Mouse (Mus musculus): Measurements from ENCODE around the gene Rab3gap2. TPM values are rescaled to one million over a fixed set of nuclear protein-coding genes. Genes with fewer than 3 reads are reported as not detected.

Rab3gap2 gene
- polyA plus RNA-seq, 1 experiment from 2014 or later: 18.2 TPM

DNA sequence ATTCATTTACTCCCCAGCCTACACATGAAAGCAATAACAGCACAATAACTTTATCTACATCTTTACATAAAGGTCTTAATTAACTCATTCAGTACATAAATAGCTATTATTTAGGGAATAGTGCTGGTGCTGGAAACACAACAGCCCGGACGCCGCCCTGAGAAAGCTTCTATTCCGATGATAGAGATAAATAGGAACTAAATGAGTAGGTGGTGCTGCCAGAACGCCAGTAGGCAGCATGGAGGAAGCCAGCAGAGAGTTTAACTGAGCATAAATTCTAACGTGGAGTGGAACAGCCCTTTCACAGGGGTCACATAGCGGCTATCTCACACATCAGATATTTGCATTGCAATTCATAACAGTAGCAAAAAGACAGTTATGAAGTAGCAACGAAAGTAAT is 39.1 kb downstream of the Rab3gap2 start:
- H3K27me3 ChIP-seq (replicated peaks; ENCODE audit: control insufficient read depth, insufficient read depth, low read length): no peaks in the 10 kb centered on the region
- no peak overlapping the region for H3K27ac ChIP-seq (ENCODE audit: low read depth, low read length)
- H3K4me1 ChIP-seq (ENCODE audit: control insufficient read depth, insufficient read depth, low read length): no peaks in the 10 kb centered on the region
- H3K9me3 ChIP-seq (replicated peaks; ENCODE audit: control insufficient read depth, low read length): no peaks in the 10 kb centered on the region
- no peak overlapping the region for H3K4me2 ChIP-seq (ENCODE audit: low read length)
- H3K9ac ChIP-seq (ENCODE audit: low read length): no peak overlapping the region
- ATAC-seq (no peak), DNase-seq (ENCODE audit: low spot score) (peak; percentile 22)
- no peak overlapping the region for H3K4me3 ChIP-seq (ENCODE audit: low read depth, low read length)
- WGBS: 41% methylated on average over 8 of the region's 8 CpGs
- peaks cover 69% of the 10 kb centered on the region for H3K36me3 ChIP-seq (ENCODE audit: control insufficient read depth, insufficient read depth, low read length)

DNA sequence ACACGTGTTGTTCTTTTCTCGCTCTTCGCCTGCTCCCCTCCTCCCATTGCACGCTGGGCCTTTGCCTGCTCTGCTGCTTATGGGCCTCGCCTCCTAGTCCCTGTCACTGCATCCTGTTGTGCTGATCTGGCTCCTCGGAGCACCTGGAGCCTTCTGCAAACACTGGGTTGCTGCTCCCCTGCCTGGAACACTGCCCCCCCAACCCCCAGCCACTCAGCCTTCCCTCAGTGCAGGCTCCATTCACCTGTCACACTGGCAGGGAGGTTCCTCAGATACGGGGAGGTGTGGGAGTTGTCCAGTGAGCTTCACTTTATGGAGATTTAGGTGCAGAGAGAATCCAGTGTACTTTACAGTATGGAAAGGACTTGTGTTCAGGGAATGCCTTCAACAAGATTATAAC is 41.5 kb downstream of the Rab3gap2 start:
- peaks cover 76% of the 10 kb centered on the region for H3K36me3 ChIP-seq (ENCODE audit: control insufficient read depth, insufficient read depth, low read length)
- no peak overlapping the region for H3K4me2 ChIP-seq (ENCODE audit: low read length)
- H3K4me3 ChIP-seq (ENCODE audit: low read depth, low read length): no peak overlapping the region
- ATAC-seq: no peak
- no peak overlapping the region for H3K9ac ChIP-seq (ENCODE audit: low read length)
- no peaks in the 10 kb centered on the region for H3K9me3 ChIP-seq (replicated peaks; ENCODE audit: control insufficient read depth, low read length)
- H3K27me3 ChIP-seq (replicated peaks; ENCODE audit: control insufficient read depth, insufficient read depth, low read length): no peaks in the 10 kb centered on the region
- no peak for DNase-seq (ENCODE audit: low spot score)
- no peak overlapping the region for H3K27ac ChIP-seq (ENCODE audit: low read depth, low read length)
- H3K4me1 ChIP-seq (ENCODE audit: control insufficient read depth, insufficient read depth, low read length): no peaks in the 10 kb centered on the region
- WGBS: 89% methylated on average over 7 of the region's 7 CpGs

DNA sequence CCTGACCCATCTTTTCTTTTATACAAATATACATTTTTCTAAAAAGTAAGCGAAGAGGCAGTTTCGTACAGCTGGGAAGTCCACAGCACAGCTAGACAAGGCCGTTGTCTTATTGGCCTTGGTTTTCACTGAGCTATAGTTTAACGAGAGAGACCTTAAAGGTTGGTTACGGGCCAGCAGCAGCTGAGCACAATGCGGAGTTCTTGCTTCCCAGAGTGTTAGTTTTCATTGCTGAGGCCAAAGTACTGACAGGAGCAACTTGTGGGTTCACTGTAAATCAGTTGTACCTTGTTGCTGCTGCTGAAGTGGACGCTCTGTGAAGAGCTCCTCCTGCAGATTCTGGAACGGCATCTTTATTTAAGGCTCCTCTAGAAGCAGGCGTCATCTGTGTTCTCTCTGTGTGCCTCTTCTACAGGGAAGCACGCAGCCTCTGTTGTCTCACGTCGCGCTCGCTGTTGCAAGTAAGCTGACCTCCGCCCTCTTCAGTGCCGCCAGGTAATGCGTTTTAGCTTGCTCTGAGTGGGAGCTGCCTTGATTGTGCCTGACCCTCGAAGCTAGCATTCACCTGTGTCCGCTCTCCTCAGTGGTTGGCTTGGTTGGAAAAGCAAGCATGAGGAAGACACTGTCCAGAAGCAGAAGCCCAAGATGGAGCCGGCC is 43.6 kb downstream of the Rab3gap2 start:
- DNase-seq (ENCODE audit: low spot score): no peak
- WGBS: 87% methylated on average over 20 of the region's 20 CpGs
- H3K9ac ChIP-seq (ENCODE audit: low read length): no peak overlapping the region
- H3K27ac ChIP-seq (ENCODE audit: low read depth, low read length): no peak overlapping the region
- H3K36me3 ChIP-seq (ENCODE audit: control insufficient read depth, insufficient read depth, low read length): peaks cover 83% of the 10 kb centered on the region
- H3K4me1 ChIP-seq (ENCODE audit: control insufficient read depth, insufficient read depth, low read length): no peaks in the 10 kb centered on the region
- no peak overlapping the region for H3K4me2 ChIP-seq (ENCODE audit: low read length)
- ATAC-seq: no peak
- H3K4me3 ChIP-seq (ENCODE audit: low read depth, low read length): no peak overlapping the region
- no peaks in the 10 kb centered on the region for H3K9me3 ChIP-seq (replicated peaks; ENCODE audit: control insufficient read depth, low read length)
- H3K27me3 ChIP-seq (replicated peaks; ENCODE audit: control insufficient read depth, insufficient read depth, low read length): no peaks in the 10 kb centered on the region

DNA sequence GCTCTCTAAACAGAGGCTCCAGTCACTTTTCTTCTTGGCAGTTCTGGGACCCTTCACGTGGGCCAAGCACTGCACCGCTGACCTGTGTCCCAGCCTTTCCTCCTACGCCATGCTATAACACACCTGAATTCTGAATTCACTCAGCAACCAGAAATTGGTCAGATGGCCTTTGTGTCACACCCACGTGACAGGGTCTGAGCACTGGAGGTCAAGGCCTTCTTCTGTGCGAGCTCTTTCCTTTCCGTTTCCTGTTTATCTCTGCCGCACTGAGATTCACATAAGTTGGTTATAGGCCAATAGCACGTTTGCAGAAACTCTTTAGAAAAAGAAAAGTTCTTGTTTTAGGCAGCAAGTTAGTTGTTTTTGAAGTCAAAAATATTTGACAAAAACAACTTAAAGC is 44.8 kb downstream of the Rab3gap2 start:
- H3K36me3 ChIP-seq (ENCODE audit: control insufficient read depth, insufficient read depth, low read length): peaks cover 80% of the 10 kb centered on the region
- H3K27ac ChIP-seq (ENCODE audit: low read depth, low read length): no peak overlapping the region
- no peak overlapping the region for H3K4me3 ChIP-seq (ENCODE audit: low read depth, low read length)
- no peak overlapping the region for H3K4me2 ChIP-seq (ENCODE audit: low read length)
- H3K27me3 ChIP-seq (replicated peaks; ENCODE audit: control insufficient read depth, insufficient read depth, low read length): no peaks in the 10 kb centered on the region
- no peak overlapping the region for H3K9ac ChIP-seq (ENCODE audit: low read length)
- no peaks in the 10 kb centered on the region for H3K4me1 ChIP-seq (ENCODE audit: control insufficient read depth, insufficient read depth, low read length)
- H3K9me3 ChIP-seq (replicated peaks; ENCODE audit: control insufficient read depth, low read length): no peaks in the 10 kb centered on the region
- ATAC-seq (no peak), DNase-seq (ENCODE audit: low spot score) (no peak)
- 93% methylated on average over 8 of the region's 8 CpGs for WGBS

DNA sequence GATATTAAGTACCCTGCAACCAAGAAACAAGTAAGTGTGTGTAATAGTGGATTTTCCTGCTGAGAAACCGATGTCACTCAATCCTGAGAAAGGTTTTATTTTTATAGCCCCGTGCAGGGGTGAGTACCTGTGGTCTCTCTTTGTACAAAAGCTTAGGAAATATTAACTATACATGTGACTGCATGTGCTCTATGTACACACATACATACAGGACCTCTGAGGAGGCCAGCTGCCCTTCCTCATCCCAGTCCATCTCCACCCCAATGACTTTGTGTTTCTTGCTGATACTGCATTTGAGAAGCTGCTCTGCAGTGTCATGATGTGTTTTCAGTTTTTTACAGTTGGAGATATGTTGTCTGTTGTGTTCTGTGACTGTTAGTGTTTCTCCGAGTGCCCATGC is 48.4 kb downstream of the Rab3gap2 start:
- Histone ChIP-seq H3K4me3 (ENCODE audit: low read depth, low read length) (no peak overlapping the region), H3K9me3 (replicated peaks; ENCODE audit: control insufficient read depth, low read length) (no peaks in the 10 kb centered on the region), H3K4me1 (ENCODE audit: control insufficient read depth, insufficient read depth, low read length) (no peaks in the 10 kb centered on the region), H3K36me3 (ENCODE audit: control insufficient read depth, insufficient read depth, low read length) (peaks cover 65% of the 10 kb centered on the region), H3K9ac (ENCODE audit: low read length) (no peak overlapping the region), H3K27ac (ENCODE audit: low read depth, low read length) (no peak overlapping the region), H3K4me2 (ENCODE audit: low read length) (no peak overlapping the region), H3K27me3 (replicated peaks; ENCODE audit: control insufficient read depth, insufficient read depth, low read length) (no peaks in the 10 kb centered on the region)
- DNase-seq (ENCODE audit: low spot score) (no peak), ATAC-seq (no peak)
- WGBS: 84% methylated on average over 3 of the region's 3 CpGs

- peaks cover 56% of the 10 kb centered on the region for H3K36me3 ChIP-seq (ENCODE audit: control insufficient read depth, insufficient read depth, low read length)
Measured at GRCm38 (mm10) chr1:185253140-185253892, 49.4 kb downstream of the Rab3gap2 start.

DNA sequence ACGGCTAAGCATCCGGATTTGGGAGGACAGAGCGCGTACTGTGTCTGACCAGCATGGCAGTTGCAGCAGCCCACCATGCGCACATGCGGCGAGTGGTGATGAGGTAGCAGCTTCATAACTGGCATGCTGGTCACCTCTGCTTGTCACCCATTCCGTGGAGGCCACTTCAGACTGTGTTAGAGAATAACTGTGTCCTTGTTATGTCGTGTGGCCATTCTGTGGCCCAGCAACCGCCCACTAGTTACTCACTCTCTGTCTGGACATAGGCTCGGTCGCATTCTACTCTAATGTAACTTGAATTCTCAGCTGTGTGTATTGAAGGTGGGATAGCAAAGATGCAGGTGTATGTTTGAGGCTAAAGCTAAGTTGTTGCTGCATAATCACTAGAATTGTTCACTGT is 51.4 kb downstream of the Rab3gap2 start:
- no peak overlapping the region for H3K4me2 ChIP-seq (ENCODE audit: low read length)
- no peaks in the 10 kb centered on the region for H3K27me3 ChIP-seq (replicated peaks; ENCODE audit: control insufficient read depth, insufficient read depth, low read length)
- H3K9me3 ChIP-seq (replicated peaks; ENCODE audit: control insufficient read depth, low read length): no peaks in the 10 kb centered on the region
- H3K4me3 ChIP-seq (ENCODE audit: low read depth, low read length): no peak overlapping the region
- H3K9ac ChIP-seq (ENCODE audit: low read length): no peak overlapping the region
- H3K27ac ChIP-seq (ENCODE audit: low read depth, low read length): no peak overlapping the region
- 94% methylated on average over 12 of the region's 12 CpGs for WGBS
- ATAC-seq: no peak
- no peaks in the 10 kb centered on the region for H3K4me1 ChIP-seq (ENCODE audit: control insufficient read depth, insufficient read depth, low read length)
- H3K36me3 ChIP-seq (ENCODE audit: control insufficient read depth, insufficient read depth, low read length): peaks cover 49% of the 10 kb centered on the region
- DNase-seq (ENCODE audit: low spot score): no peak

More at GRCm38 (mm10) chr1:185253140-185253892, 49.4 kb downstream of the Rab3gap2 start:
- WGBS: 37% methylated on average over 12 of the region's 12 CpGs
- H3K27ac ChIP-seq (ENCODE audit: low read depth, low read length): peak overlapping the region; percentile 44
- H3K9ac ChIP-seq (ENCODE audit: low read length): no peak overlapping the region
- H3K4me3 ChIP-seq (ENCODE audit: low read depth, low read length): no peak overlapping the region
- no peaks in the 10 kb centered on the region for H3K27me3 ChIP-seq (replicated peaks; ENCODE audit: control insufficient read depth, insufficient read depth, low read length)
- peak; percentile 82 for DNase-seq (ENCODE audit: low spot score)
- H3K4me2 ChIP-seq (ENCODE audit: low read length): no peak overlapping the region
- no peaks in the 10 kb centered on the region for H3K4me1 ChIP-seq (ENCODE audit: control insufficient read depth, insufficient read depth, low read length)
- peak; percentile 82 for ATAC-seq
- no peaks in the 10 kb centered on the region for H3K9me3 ChIP-seq (replicated peaks; ENCODE audit: control insufficient read depth, low read length)

DNA sequence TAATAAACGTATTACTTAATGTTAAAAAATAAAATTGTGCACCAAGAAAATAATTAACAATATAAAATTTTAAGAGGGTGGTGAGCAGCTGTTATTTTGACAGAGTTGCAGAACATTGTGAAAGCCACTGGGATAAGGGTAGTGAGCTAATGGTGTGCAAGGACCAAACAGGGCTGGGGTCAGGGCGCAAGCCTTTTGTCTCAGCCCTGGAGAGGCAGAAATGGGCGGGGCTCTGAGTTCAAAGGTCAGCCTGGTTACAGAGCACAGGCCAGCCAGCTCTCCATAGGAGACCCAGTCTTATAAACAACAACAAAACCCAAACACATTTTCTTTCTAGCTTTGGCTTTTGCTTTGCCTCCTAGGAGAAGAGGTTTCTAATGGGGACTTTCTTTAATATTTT is 52.8 kb downstream of the Rab3gap2 start:
- H3K27ac ChIP-seq (ENCODE audit: low read depth, low read length): no peak overlapping the region
- H3K9me3 ChIP-seq (replicated peaks; ENCODE audit: control insufficient read depth, low read length): no peaks in the 10 kb centered on the region
- no peak overlapping the region for H3K4me2 ChIP-seq (ENCODE audit: low read length)
- H3K4me1 ChIP-seq (ENCODE audit: control insufficient read depth, insufficient read depth, low read length): no peaks in the 10 kb centered on the region
- no peak overlapping the region for H3K4me3 ChIP-seq (ENCODE audit: low read depth, low read length)
- H3K27me3 ChIP-seq (replicated peaks; ENCODE audit: control insufficient read depth, insufficient read depth, low read length): no peaks in the 10 kb centered on the region
- peaks cover 50% of the 10 kb centered on the region for H3K36me3 ChIP-seq (ENCODE audit: control insufficient read depth, insufficient read depth, low read length)
- DNase-seq (ENCODE audit: low spot score) (no peak), ATAC-seq (no peak)
- WGBS: 37% methylated on average over 3 of the region's 3 CpGs
- H3K9ac ChIP-seq (ENCODE audit: low read length): no peak overlapping the region

DNA sequence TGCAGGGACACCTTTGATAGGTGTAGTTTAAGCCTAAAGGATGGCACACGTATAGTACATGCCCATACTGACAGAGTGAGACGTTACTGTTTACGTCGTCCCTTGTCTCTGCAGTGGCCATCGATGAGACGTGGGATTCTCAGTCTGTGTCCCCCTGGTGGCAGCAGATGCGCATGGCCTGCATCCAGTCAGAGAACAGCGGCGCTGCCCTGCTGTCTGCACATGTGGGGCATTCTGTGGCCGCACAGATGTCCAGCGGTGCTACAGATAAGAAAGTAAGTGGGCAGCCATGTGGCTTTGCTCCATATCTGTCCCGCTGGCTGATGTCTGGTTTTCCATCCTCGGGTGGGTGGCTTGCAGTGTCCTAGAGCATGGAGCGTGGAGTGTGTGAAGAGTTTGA is 58.6 kb downstream of the Rab3gap2 start:
- Histone ChIP-seq H3K4me2 (ENCODE audit: low read length) (no peak overlapping the region), H3K36me3 (ENCODE audit: control insufficient read depth, insufficient read depth, low read length) (peaks cover 78% of the 10 kb centered on the region), H3K9me3 (replicated peaks; ENCODE audit: control insufficient read depth, low read length) (no peaks in the 10 kb centered on the region), H3K27me3 (replicated peaks; ENCODE audit: control insufficient read depth, insufficient read depth, low read length) (no peaks in the 10 kb centered on the region), H3K4me3 (ENCODE audit: low read depth, low read length) (no peak overlapping the region), H3K9ac (ENCODE audit: low read length) (no peak overlapping the region), H3K27ac (ENCODE audit: low read depth, low read length) (no peak overlapping the region), H3K4me1 (ENCODE audit: control insufficient read depth, insufficient read depth, low read length) (no peaks in the 10 kb centered on the region)
- peak; percentile 27 for DNase-seq (ENCODE audit: low spot score)
- WGBS: 68% methylated on average over 14 of the region's 14 CpGs
- no peak; the same call in 1 of the 2 replicates for ATAC-seq

Data from forebrain, embryonic 14.5 days (tissue).